Mouse (Mus musculus) G1E (cell line): ENCODE measurements at regions not wholly inside any gene's neighbourhood (a gene's known extent, or its start where the extent isn't known, plus 50 kb on each side); places are given as distances from the start of the nearest gene placed in this dataset.

Source experiments
- CTCF ChIP-seq: IDR thresholded peaks from 2 replicates; pipeline ENCODE4 v1.5.1; 2012; ENCODE audit warnings: low read depth, low read length, inconsistent platforms, mixed read lengths
- GATA1 ChIP-seq: IDR thresholded peaks from 2 replicates; pipeline ENCODE4 v1.6.1; 2012; ENCODE audit warnings: borderline replicate concordance, low read length, inconsistent platforms, mixed read lengths

DNA sequence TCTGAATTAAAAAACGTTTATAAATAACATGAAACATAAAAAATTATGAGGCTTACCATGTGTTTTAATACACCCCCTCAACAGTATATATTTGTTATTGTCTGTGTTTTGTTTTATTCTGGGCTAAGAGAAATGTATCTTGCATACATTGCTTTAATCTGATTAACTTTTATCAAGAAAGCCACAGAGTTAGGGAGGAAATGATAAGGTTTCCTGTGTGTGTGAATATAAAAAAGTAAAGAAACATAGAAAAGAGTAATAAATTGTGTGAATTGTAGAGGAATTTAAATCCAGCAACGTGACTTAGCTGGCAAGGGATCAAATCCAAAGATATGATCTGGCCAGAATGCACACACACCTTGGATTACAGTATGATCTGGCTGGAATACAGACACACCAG lies 77.1 kb upstream of the St8sia4 start:
- no peak for TF ChIP-seq CTCF
- TF ChIP-seq GATA1, result no peak
